Mouse (Mus musculus): ENCODE measurements around the gene 3425401B19Rik. TPM values are rescaled to one million over a fixed set of nuclear protein-coding genes. Genes with fewer than 3 reads are reported as not detected.

3425401B19Rik gene
- polyA plus RNA-seq (2014; fragmentation: Nextera tagmentation; extraction: Ambion mirVana), result 8.3 and 9.1 TPM in 2 replicates

- 0 out of 2 replicates have a peak, but pooled peaks have one; percentile 58 for ATAC-seq (ENCODE audit: insufficient number of reproducible peaks, insufficient read depth, low FRiP score, low read depth)
- H3K27ac ChIP-seq (replicated peaks in 1 of 2; ENCODE audit: control insufficient read depth in 1 of 2, insufficient read depth in 1 of 2, low read depth in 2 of 2, low read length in 2 of 2), result peak within 1 kb of the TSS; percentile 96 to 97
- H3K4me3 ChIP-seq (ENCODE audit: control insufficient read depth in 1 of 2, insufficient read depth in 1 of 2, low read depth in 1 of 2, low read length in 2 of 2), result peak within 1 kb of the TSS; percentile 51 to 55
- no peaks in the 10 kb centered on the region for H3K27me3 ChIP-seq (ENCODE audit: control insufficient read depth, insufficient read depth, low read length)
- H3K9ac ChIP-seq (ENCODE audit: low read length), result peak within 1 kb of the TSS; percentile 84
- no peaks in the 10 kb centered on the region for H3K36me3 ChIP-seq (ENCODE audit: control insufficient read depth, insufficient read depth, low read length)
- H3K4me2 ChIP-seq (ENCODE audit: low read length), result peak within 1 kb of the TSS; percentile 69
- WGBS, result 5% methylated on average over 16 of the region's 16 CpGs
- no peaks in the 10 kb centered on the region for H3K9me3 ChIP-seq (ENCODE audit: control insufficient read depth, low read length)
- peaks cover 18 to 33% of the 10 kb centered on the region in 2 experiments for H3K4me1 ChIP-seq (ENCODE audit: control insufficient read depth in 2 of 2, insufficient read depth in 2 of 2, low read length in 2 of 2)
Measured at GRCm38 (mm10) chr14:32685124-32685826, at the start of gene 3425401B19Rik. 3425401B19Rik (minus strand) TSS chr14:32685293.

- no peak overlapping the region for H3K9ac ChIP-seq (ENCODE audit: low read length)
- no peak overlapping the region for H3K4me2 ChIP-seq (ENCODE audit: low read length)
- H3K27me3 ChIP-seq (ENCODE audit: control insufficient read depth, insufficient read depth, low read length), result no peaks in the 10 kb centered on the region
- no peaks in the 10 kb centered on the region for H3K36me3 ChIP-seq (ENCODE audit: control insufficient read depth, insufficient read depth, low read length)
- peaks cover 0 to 5% of the 10 kb centered on the region in 2 experiments; a peak in 1 of 4 replicates for H3K4me1 ChIP-seq (ENCODE audit: control insufficient read depth in 2 of 2, insufficient read depth in 2 of 2, low read length in 2 of 2)
- no peak overlapping the region for H3K27ac ChIP-seq (replicated peaks in 1 of 2; ENCODE audit: control insufficient read depth in 1 of 2, insufficient read depth in 1 of 2, low read depth in 2 of 2, low read length in 2 of 2)
- H3K9me3 ChIP-seq (ENCODE audit: control insufficient read depth, low read length), result no peaks in the 10 kb centered on the region
- ATAC-seq (ENCODE audit: insufficient number of reproducible peaks, insufficient read depth, low FRiP score, low read depth), result no peak
- WGBS, result 36% methylated on average over 6 of the region's 6 CpGs
- no peak overlapping the region for H3K4me3 ChIP-seq (ENCODE audit: control insufficient read depth in 1 of 2, insufficient read depth in 1 of 2, low read depth in 1 of 2, low read length in 2 of 2)
Measured at GRCm38 (mm10) chr14:32732961-32733360, 47.9 kb upstream of the 3425401B19Rik start.

- Histone ChIP-seq H3K27me3 (ENCODE audit: control insufficient read depth, insufficient read depth, low read length) (no peaks in the 10 kb centered on the region), H3K36me3 (ENCODE audit: control insufficient read depth, insufficient read depth, low read length) (no peaks in the 10 kb centered on the region), H3K9me3 (ENCODE audit: control insufficient read depth, low read length) (no peaks in the 10 kb centered on the region), H3K9ac (ENCODE audit: low read length) (no peak overlapping the region), H3K4me1 (ENCODE audit: control insufficient read depth in 2 of 2, insufficient read depth in 2 of 2, low read length in 2 of 2) (no peaks in the 10 kb centered on the region), H3K27ac (replicated peaks in 1 of 2; ENCODE audit: control insufficient read depth in 1 of 2, insufficient read depth in 1 of 2, low read depth in 2 of 2, low read length in 2 of 2) (no peak overlapping the region), H3K4me3 (ENCODE audit: control insufficient read depth in 1 of 2, insufficient read depth in 1 of 2, low read depth in 1 of 2, low read length in 2 of 2) (no peak overlapping the region), H3K4me2 (ENCODE audit: low read length) (no peak overlapping the region)
- no peak for ATAC-seq (ENCODE audit: insufficient number of reproducible peaks, insufficient read depth, low FRiP score, low read depth)
Measured at GRCm38 (mm10) chr14:32726864-32727263, 41.8 kb upstream of the 3425401B19Rik start.

- H3K9me3 ChIP-seq (ENCODE audit: control insufficient read depth, low read length), result no peaks in the 10 kb centered on the region
Measured at GRCm38 (mm10) chr14:32721461-32721860, 36.4 kb upstream of the 3425401B19Rik start.

GRCm38 (mm10) chr14:32716763-32717439, 31.8 kb upstream of the 3425401B19Rik start:
- H3K9me3 ChIP-seq (ENCODE audit: control insufficient read depth, low read length), result no peaks in the 10 kb centered on the region
- no peak overlapping the region for H3K9ac ChIP-seq (ENCODE audit: low read length)
- no peak overlapping the region for H3K4me3 ChIP-seq (ENCODE audit: control insufficient read depth in 1 of 2, insufficient read depth in 1 of 2, low read depth in 1 of 2, low read length in 2 of 2)
- H3K36me3 ChIP-seq (ENCODE audit: control insufficient read depth, insufficient read depth, low read length), result no peaks in the 10 kb centered on the region
- no peaks in the 10 kb centered on the region; the same call in 1 of the 2 replicates for H3K27me3 ChIP-seq (ENCODE audit: control insufficient read depth, insufficient read depth, low read length)
- no peak overlapping the region for H3K4me2 ChIP-seq (ENCODE audit: low read length)
- ATAC-seq (ENCODE audit: insufficient number of reproducible peaks, insufficient read depth, low FRiP score, low read depth), result no peak
- H3K27ac ChIP-seq (replicated peaks in 1 of 2; ENCODE audit: control insufficient read depth in 1 of 2, insufficient read depth in 1 of 2, low read depth in 2 of 2, low read length in 2 of 2), result no peak overlapping the region
- H3K4me1 ChIP-seq (ENCODE audit: control insufficient read depth in 2 of 2, insufficient read depth in 2 of 2, low read length in 2 of 2), result no peaks in the 10 kb centered on the region
- WGBS, result 87% methylated on average over 6 of the region's 6 CpGs

More at GRCm38 (mm10) chr14:32721461-32721860, 36.4 kb upstream of the 3425401B19Rik start:
- no peak for ATAC-seq (ENCODE audit: insufficient number of reproducible peaks, insufficient read depth, low FRiP score, low read depth)
- H3K9ac ChIP-seq (ENCODE audit: low read length), result no peak overlapping the region
- WGBS, result 57% methylated on average over 1 of the region's 1 CpGs
- no peaks in the 10 kb centered on the region for H3K36me3 ChIP-seq (ENCODE audit: control insufficient read depth, insufficient read depth, low read length)
- no peaks in the 10 kb centered on the region; the same call in 1 of the 2 replicates for H3K27me3 ChIP-seq (ENCODE audit: control insufficient read depth, insufficient read depth, low read length)
- H3K4me3 ChIP-seq (ENCODE audit: control insufficient read depth in 1 of 2, insufficient read depth in 1 of 2, low read depth in 1 of 2, low read length in 2 of 2), result no peak overlapping the region
- H3K27ac ChIP-seq (replicated peaks in 1 of 2; ENCODE audit: control insufficient read depth in 1 of 2, insufficient read depth in 1 of 2, low read depth in 2 of 2, low read length in 2 of 2), result no peak overlapping the region
- no peak overlapping the region for H3K4me2 ChIP-seq (ENCODE audit: low read length)
- no peaks in the 10 kb centered on the region for H3K4me1 ChIP-seq (ENCODE audit: control insufficient read depth in 2 of 2, insufficient read depth in 2 of 2, low read length in 2 of 2)

GRCm38 (mm10) chr14:32715489-32715888, 30.4 kb upstream of the 3425401B19Rik start:
- WGBS, result 92% methylated on average over 2 of the region's 2 CpGs
- Histone ChIP-seq H3K9ac (ENCODE audit: low read length) (no peak overlapping the region), H3K4me1 (ENCODE audit: control insufficient read depth in 2 of 2, insufficient read depth in 2 of 2, low read length in 2 of 2) (no peaks in the 10 kb centered on the region), H3K4me3 (ENCODE audit: control insufficient read depth in 1 of 2, insufficient read depth in 1 of 2, low read depth in 1 of 2, low read length in 2 of 2) (no peak overlapping the region), H3K4me2 (ENCODE audit: low read length) (no peak overlapping the region), H3K9me3 (ENCODE audit: control insufficient read depth, low read length) (no peaks in the 10 kb centered on the region), H3K27ac (replicated peaks in 1 of 2; ENCODE audit: control insufficient read depth in 1 of 2, insufficient read depth in 1 of 2, low read depth in 2 of 2, low read length in 2 of 2) (no peak overlapping the region), H3K36me3 (ENCODE audit: control insufficient read depth, insufficient read depth, low read length) (no peaks in the 10 kb centered on the region), H3K27me3 (ENCODE audit: control insufficient read depth, insufficient read depth, low read length) (no peaks in the 10 kb centered on the region; the same call in 1 of the 2 replicates)
- ATAC-seq (ENCODE audit: insufficient number of reproducible peaks, insufficient read depth, low FRiP score, low read depth), result no peak

GRCm38 (mm10) chr14:32715076-32715475, 30.0 kb upstream of the 3425401B19Rik start:
- Histone ChIP-seq H3K9me3 (ENCODE audit: control insufficient read depth, low read length) (no peaks in the 10 kb centered on the region), H3K36me3 (ENCODE audit: control insufficient read depth, insufficient read depth, low read length) (no peaks in the 10 kb centered on the region), H3K4me1 (ENCODE audit: control insufficient read depth in 2 of 2, insufficient read depth in 2 of 2, low read length in 2 of 2) (no peaks in the 10 kb centered on the region), H3K4me2 (ENCODE audit: low read length) (no peak overlapping the region), H3K27ac (replicated peaks in 1 of 2; ENCODE audit: control insufficient read depth in 1 of 2, insufficient read depth in 1 of 2, low read depth in 2 of 2, low read length in 2 of 2) (no peak overlapping the region), H3K27me3 (ENCODE audit: control insufficient read depth, insufficient read depth, low read length) (no peaks in the 10 kb centered on the region; the same call in 1 of the 2 replicates), H3K4me3 (ENCODE audit: control insufficient read depth in 1 of 2, insufficient read depth in 1 of 2, low read depth in 1 of 2, low read length in 2 of 2) (no peak overlapping the region), H3K9ac (ENCODE audit: low read length) (no peak overlapping the region)
- no peak for ATAC-seq (ENCODE audit: insufficient number of reproducible peaks, insufficient read depth, low FRiP score, low read depth)
- WGBS, result 84% methylated on average over 6 of the region's 6 CpGs
